Mouse (Mus musculus) midbrain, embryonic 11.5 days (tissue): ENCODE results near the gene Lipm. TPM values are rescaled to one million over a fixed set of nuclear protein-coding genes. Genes with fewer than 3 reads are reported as not detected.

Experiments used
- ATAC-seq: fragments of 200-750 bp; cut with Nextera tagmentation; 2 replicates; pipeline ENCODE4 v1.8.0; 2017; ENCODE audit warnings: moderate TSS enrichment, moderate library complexity; ENCODE audit not compliant: low FRiP score
- DNase-seq: peaks from one replicate; pipeline ENCODE4 v3.0.0; 2015; ENCODE audit warnings: low spot score; ENCODE audit errors: missing footprints
- H3K27ac ChIP-seq: fragments of 300-500 bp; sonication (generic); 2 replicates; pipeline ENCODE4 v1.5.1; 2014; ENCODE audit warnings: low read depth, low read length
- H3K27me3 ChIP-seq: fragments of 300-500 bp; sonication (generic); 2 replicates; pipeline ENCODE4 v1.6.1; 2014; ENCODE audit warnings: mild to moderate bottlenecking, low read length, moderate library complexity, mixed read lengths; ENCODE audit not compliant: control insufficient read depth, insufficient read depth
- H3K36me3 ChIP-seq: fragments of 300-500 bp; sonication (generic); 2 replicates; pipeline ENCODE4 v1.6.1; 2014; ENCODE audit warnings: mild to moderate bottlenecking, low read length, moderate library complexity, mixed read lengths; ENCODE audit not compliant: control insufficient read depth, insufficient read depth
- H3K4me1 ChIP-seq: fragments of 300-500 bp; sonication (generic); 2 replicates; pipeline ENCODE4 v1.6.1; 2014; ENCODE audit warnings: low read length; ENCODE audit not compliant: control insufficient read depth, insufficient read depth
- H3K4me2 ChIP-seq: fragments of 300-500 bp; sonication (generic); 2 replicates; pipeline ENCODE4 v1.6.1; 2014; ENCODE audit warnings: mild to moderate bottlenecking, moderate library complexity
- H3K4me3 ChIP-seq: fragments of 300-500 bp; sonication (generic); 2 replicates; pipeline ENCODE4 v1.5.1; 2014; ENCODE audit warnings: low read depth, low read length
- H3K9ac ChIP-seq: fragments of 300-500 bp; sonication (generic); 2 replicates; pipeline ENCODE4 v1.6.1; 2014; ENCODE audit warnings: low read length
- H3K9me3 ChIP-seq: fragments of 300-500 bp; sonication (generic); 2 replicates; pipeline ENCODE4 v1.6.1; 2016; ENCODE audit warnings: low read length; ENCODE audit not compliant: control insufficient read depth
- WGBS: fragments of 180-500 bp; shearing (Covaris S2); extraction: QIAGEN DNeasy Blood & Tissue Kit; methylation state at CpG from one replicate; pipeline ENCODE4 v1.1.7; 2014; 5-methylcytosine and 5-hydroxymethylcytosine counted together
- polyA plus RNA-seq: library from polyadenylated mRNA; unstranded; fragments of >200 nt; fragmentation: Nextera tagmentation; extraction: Ambion mirVana; gene quantifications from 2 replicates; pipeline ENCODE4 v1.2.1, GENCODE M21; 2014

The Lipm gene
- polyA plus RNA-seq: not detected in 2 replicates

DNA sequence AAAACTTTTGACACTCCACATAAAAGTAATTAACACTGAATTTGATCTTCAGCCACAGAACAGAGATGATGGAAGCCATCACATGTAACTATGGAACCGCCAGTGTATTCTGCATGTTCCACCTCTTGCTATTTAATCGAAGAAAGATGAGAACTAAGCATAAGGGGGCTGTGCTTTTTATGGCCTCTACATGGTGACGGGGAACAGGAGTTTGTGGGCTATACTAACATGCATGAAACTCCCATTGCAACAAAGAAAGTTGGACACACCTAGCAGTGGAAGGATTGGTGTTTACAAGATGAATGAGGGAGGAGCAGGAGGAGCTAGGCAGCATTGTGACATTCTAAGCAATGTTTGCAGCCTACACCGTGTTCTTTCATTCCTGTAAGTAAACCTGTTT lies at the start of gene Lipm:
Gene Lipm (plus strand): TSS at position 301 of the 400 bp plus-strand sequence.
- no peaks in the 10 kb centered on the region for H3K4me1 ChIP-seq
- no peak within 1 kb of the TSS for H3K27ac ChIP-seq
- no peaks in the 10 kb centered on the region for H3K27me3 ChIP-seq
- no peaks in the 10 kb centered on the region for H3K9me3 ChIP-seq
- no peak within 1 kb of the TSS for H3K9ac ChIP-seq
- H3K4me3 ChIP-seq: no peak within 1 kb of the TSS
- no peaks in the 10 kb centered on the region for H3K36me3 ChIP-seq
- WGBS: 82% methylated on average over 4 of the region's 4 CpGs
- DNase-seq (no peak), ATAC-seq (no peak)
- no peak within 1 kb of the TSS for H3K4me2 ChIP-seq

GRCm38 (mm10) chr19:34051502-34051901 lies 49.2 kb upstream of the Lipm start:
- no peak overlapping the region for H3K27ac ChIP-seq
- no peak overlapping the region for H3K9ac ChIP-seq
- H3K36me3 ChIP-seq: no peaks in the 10 kb centered on the region
- H3K9me3 ChIP-seq: no peaks in the 10 kb centered on the region
- no peak for DNase-seq
- H3K4me2 ChIP-seq: no peak overlapping the region
- no peaks in the 10 kb centered on the region for H3K4me1 ChIP-seq
- H3K4me3 ChIP-seq: no peak overlapping the region
- no peak for ATAC-seq
- 90% methylated on average over 3 of the region's 3 CpGs for WGBS
- no peaks in the 10 kb centered on the region for H3K27me3 ChIP-seq

DNA sequence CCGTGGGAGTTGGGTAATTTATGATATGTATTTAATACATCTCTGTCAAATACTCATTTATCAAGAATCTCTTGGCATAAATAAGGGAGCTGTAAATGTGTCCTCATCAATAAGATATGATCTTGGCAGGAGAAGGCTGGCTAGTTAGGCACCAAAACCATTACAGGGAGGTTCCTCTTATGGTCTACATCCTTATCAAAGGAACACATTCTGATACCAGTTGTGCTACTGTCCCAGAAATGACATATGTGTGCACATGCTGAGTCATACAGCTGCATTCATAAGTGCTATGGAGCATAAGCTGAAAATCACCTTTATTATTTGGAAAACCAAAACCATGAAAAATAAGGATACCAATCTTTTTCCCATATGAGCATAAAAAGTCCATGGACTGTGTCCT lies 37.2 kb upstream of the Lipm start:
- no peaks in the 10 kb centered on the region for H3K9me3 ChIP-seq
- no peaks in the 10 kb centered on the region for H3K36me3 ChIP-seq
- ATAC-seq: no peak
- H3K27ac ChIP-seq: no peak overlapping the region
- DNase-seq: no peak
- H3K27me3 ChIP-seq: no peaks in the 10 kb centered on the region
- H3K4me3 ChIP-seq: no peak overlapping the region
- no peak overlapping the region for H3K9ac ChIP-seq
- no peak overlapping the region for H3K4me2 ChIP-seq
- WGBS: 71% methylated on average over 1 of the region's 1 CpGs
- no peaks in the 10 kb centered on the region for H3K4me1 ChIP-seq

DNA sequence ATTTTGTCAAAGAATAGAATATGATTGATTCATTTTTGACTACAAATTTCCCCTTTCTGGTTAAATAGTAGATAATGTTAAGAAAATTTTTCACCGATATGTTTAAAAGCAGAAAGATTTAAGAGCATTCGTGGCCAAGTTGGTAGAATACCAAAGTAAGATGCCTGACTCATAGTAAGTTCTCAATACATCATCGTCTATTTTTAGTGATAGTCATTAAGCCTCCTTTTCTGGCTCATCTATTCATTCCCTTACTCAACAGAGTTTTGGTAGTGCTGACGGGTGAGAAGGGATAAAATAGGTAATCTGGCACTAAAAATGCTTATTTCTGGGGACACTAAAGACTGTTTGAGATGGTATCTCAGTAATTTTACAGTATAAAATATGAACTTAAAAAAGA lies 36.7 kb upstream of the Lipm start:
- Histone ChIP-seq H3K36me3 (no peaks in the 10 kb centered on the region), H3K4me2 (no peak overlapping the region), H3K9ac (no peak overlapping the region), H3K4me3 (no peak overlapping the region), H3K9me3 (no peaks in the 10 kb centered on the region), H3K4me1 (no peaks in the 10 kb centered on the region), H3K27ac (no peak overlapping the region), H3K27me3 (no peaks in the 10 kb centered on the region)
- DNase-seq (no peak), ATAC-seq (no peak)
- 86% methylated on average over 4 of the region's 4 CpGs for WGBS

DNA sequence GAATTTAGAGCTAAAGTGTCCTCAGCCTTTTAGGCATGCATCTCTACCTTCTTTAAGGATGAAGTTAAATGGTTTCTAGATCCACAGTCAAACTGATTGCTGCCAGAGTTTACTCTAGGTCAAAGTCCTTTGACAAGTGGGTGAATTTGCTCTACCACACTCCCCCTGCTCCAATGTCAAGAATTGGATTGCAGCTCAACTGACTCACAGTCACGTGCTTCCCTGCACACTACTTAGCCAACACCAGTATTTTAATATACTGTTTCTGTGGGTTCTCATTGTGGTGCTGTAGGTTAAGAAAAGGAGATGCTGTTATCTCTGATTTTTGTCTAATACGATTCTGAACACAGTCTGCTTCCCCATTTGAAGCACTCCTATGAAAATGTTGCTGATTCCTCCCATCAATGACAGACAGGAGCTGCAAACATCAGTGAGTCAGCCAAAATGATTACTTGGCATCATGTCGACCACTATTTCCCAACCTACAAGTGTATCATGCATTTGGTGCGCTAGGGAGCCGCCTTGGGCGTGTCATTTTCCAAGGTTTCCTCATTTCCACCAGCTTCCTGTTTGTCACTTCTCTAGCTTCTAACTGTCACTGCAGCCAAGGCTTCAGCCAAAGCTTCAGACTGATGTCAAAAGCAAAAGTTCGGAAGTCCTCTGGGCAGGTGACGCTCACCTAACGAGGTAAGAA lies 33.8 kb upstream of the Lipm start, which contains the start of gene Lipn:
Gene Lipn (plus strand): TSS at position 580 of the 694 bp plus-strand sequence.
- Histone ChIP-seq H3K4me1 (no peaks in the 10 kb centered on the region), H3K9me3 (no peaks in the 10 kb centered on the region), H3K4me3 (no peak within 1 kb of the TSS), H3K9ac (no peak within 1 kb of the TSS), H3K27ac (no peak within 1 kb of the TSS), H3K4me2 (no peak within 1 kb of the TSS), H3K36me3 (no peaks in the 10 kb centered on the region), H3K27me3 (no peaks in the 10 kb centered on the region)
- 90% methylated on average over 9 of the region's 9 CpGs for WGBS
- no peak for ATAC-seq
- DNase-seq: no peak

- ATAC-seq: no peak
Observed at GRCm38 (mm10) chr19:34074239-34074638, 26.5 kb upstream of the Lipm start.

GRCm38 (mm10) chr19:34078130-34078529 lies 22.6 kb upstream of the Lipm start:
- WGBS: 83% methylated on average over 2 of the region's 2 CpGs
- no peaks in the 10 kb centered on the region for H3K27me3 ChIP-seq
- DNase-seq (no peak), ATAC-seq (no peak)
- H3K4me3 ChIP-seq: no peak overlapping the region
- no peaks in the 10 kb centered on the region for H3K4me1 ChIP-seq
- H3K36me3 ChIP-seq: no peaks in the 10 kb centered on the region
- no peaks in the 10 kb centered on the region for H3K9me3 ChIP-seq
- H3K4me2 ChIP-seq: no peak overlapping the region
- no peak overlapping the region for H3K9ac ChIP-seq
- H3K27ac ChIP-seq: no peak overlapping the region

More at GRCm38 (mm10) chr19:34074239-34074638, 26.5 kb upstream of the Lipm start:
- H3K27me3 ChIP-seq: no peaks in the 10 kb centered on the region
- no peak overlapping the region for H3K27ac ChIP-seq
- no peaks in the 10 kb centered on the region for H3K4me1 ChIP-seq
- no peak for DNase-seq
- H3K4me2 ChIP-seq: no peak overlapping the region
- H3K9me3 ChIP-seq: no peaks in the 10 kb centered on the region
- no peak overlapping the region for H3K4me3 ChIP-seq
- H3K36me3 ChIP-seq: no peaks in the 10 kb centered on the region
- H3K9ac ChIP-seq: no peak overlapping the region

DNA sequence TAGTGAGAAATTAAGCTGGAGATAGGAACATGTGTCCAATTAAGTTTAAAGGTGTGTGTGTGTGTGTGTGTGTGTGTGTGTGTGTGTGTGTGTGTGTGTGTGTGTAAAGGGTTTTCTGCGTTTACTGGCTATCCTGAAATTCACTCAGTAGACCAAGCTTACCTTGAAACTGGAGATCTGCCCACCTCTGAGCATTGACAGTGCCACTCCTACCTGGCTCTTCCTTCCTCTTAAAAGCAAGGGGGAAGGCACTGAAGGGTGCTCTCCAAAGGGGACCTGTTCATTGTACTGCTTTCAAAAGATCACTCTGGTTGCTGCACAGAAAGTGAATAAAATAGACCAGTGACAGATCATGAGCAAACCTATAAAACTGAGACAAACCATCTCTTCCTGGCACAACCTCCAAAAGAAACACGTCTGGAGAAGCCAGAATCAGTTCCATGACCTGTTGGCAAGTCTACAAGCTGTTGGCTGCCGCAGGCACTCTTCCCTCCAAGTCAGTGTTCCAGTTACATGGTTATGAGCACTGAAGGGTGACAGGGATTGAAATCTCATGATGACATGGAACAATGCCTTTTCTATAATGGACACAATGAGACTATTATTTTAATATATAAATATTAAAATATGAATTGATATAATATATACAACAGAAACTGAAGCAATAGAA lies 11.6 kb upstream of the Lipm start:
- 88% methylated on average over 3 of the region's 3 CpGs for WGBS
- ATAC-seq (no peak), DNase-seq (no peak)
- Histone ChIP-seq H3K27ac (no peak overlapping the region), H3K9ac (no peak overlapping the region), H3K4me2 (no peak overlapping the region), H3K9me3 (no peaks in the 10 kb centered on the region), H3K4me1 (no peaks in the 10 kb centered on the region), H3K27me3 (no peaks in the 10 kb centered on the region), H3K36me3 (no peaks in the 10 kb centered on the region), H3K4me3 (no peak overlapping the region)

- 86% methylated on average over 5 of the region's 5 CpGs for WGBS
- Histone ChIP-seq H3K27me3 (no peaks in the 10 kb centered on the region), H3K36me3 (no peaks in the 10 kb centered on the region), H3K4me2 (no peak overlapping the region), H3K4me1 (no peaks in the 10 kb centered on the region), H3K27ac (no peak overlapping the region), H3K9ac (no peak overlapping the region), H3K9me3 (no peaks in the 10 kb centered on the region), H3K4me3 (no peak overlapping the region)
- ATAC-seq: no peak
- no peak for DNase-seq
Observed at GRCm38 (mm10) chr19:34095381-34095780, 5.4 kb upstream of the Lipm start.
